Mouse (Mus musculus) stomach, postnatal 0 days (tissue): ENCODE measurements around the gene Xpo4.

Source experiments
- CTCF ChIP-seq: IDR thresholded peaks from 2 replicates; pipeline ENCODE4 v1.5.1; 2016; ENCODE audit warnings: antibody characterized with exemption, low read depth, mild to moderate bottlenecking, moderate library complexity
- EP300 ChIP-seq: optimal IDR thresholded peaks from 2 replicates; pipeline ENCODE3; 2016; ENCODE audit warnings: antibody characterized with exemption

GRCm38 (mm10) chr14:57694246-57694645, 29.0 kb upstream of the Xpo4 start:
- TF ChIP-seq CTCF (no peak), EP300 (no peak)
